Mouse (Mus musculus): ENCODE results near the gene Elfn2. TPM values are rescaled to one million over a fixed set of nuclear protein-coding genes. Genes with fewer than 3 reads are reported as not detected.
A peak's percentile ranks its signal among the peaks of the same experiment; 100 is the strongest.

Elfn2 gene
- polyA plus RNA-seq, 1 experiment, result 22.5 TPM

DNA sequence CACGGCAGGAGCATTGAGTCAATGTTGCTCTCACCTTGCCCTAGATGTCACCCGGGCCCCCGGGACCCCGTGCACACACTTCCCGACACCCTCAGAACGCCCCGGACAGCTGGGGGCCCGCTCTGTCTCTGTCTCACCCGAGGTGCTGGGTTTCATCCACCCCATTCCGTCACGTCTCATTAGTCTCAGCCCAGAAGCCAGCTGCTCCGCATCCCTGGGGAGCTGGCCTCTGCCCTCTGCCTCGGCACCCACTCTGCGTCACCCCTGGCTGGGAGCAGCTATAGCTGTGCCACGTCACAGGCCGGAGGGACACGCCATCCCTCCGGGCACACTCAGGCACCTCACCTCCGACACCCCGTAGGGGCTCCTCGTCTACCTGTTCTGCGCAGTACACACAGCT is 38.3 kb downstream of the Elfn2 start:
- TF ChIP-seq CTCF (IDR thresholded peaks at IDR 0.05; ENCODE audit: borderline replicate concordance, extremely low read depth, insufficient read depth, insufficient read length), result no peak
- TF ChIP-seq POLR2A (IDR thresholded peaks at IDR 0.05; ENCODE audit: borderline replicate concordance, extremely low read depth, insufficient read depth, insufficient read length, poor library complexity, severe bottlenecking), result no peak
- DNase-seq (ENCODE audit: low read depth), result no peak

DNA sequence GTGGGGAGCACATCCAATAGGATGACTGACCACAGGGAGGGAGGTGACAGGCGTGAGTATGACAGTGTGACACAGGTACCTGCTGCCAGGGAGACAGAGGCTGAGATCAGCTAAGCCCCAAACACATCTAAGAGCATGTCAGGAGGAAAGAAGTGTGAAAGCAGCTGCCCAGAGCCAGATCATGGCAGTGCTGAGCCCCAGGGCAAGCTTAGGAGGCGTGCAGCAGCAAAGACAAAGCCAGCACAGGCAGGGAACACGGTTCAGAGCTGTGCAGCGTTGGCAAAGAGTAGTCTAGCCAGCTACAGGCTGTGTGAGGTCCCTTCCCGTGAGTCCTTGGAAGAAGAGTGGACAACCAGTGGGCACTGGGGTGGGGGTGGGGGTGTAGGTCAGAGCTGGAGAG is 40.9 kb downstream of the Elfn2 start:
- DNase-seq (ENCODE audit: low read depth), result peak; percentile 60
- TF ChIP-seq POLR2A (IDR thresholded peaks at IDR 0.05; ENCODE audit: borderline replicate concordance, extremely low read depth, insufficient read depth, insufficient read length, poor library complexity, severe bottlenecking) (no peak), CTCF (IDR thresholded peaks at IDR 0.05; ENCODE audit: borderline replicate concordance, extremely low read depth, insufficient read depth, insufficient read length) (no peak)

DNA sequence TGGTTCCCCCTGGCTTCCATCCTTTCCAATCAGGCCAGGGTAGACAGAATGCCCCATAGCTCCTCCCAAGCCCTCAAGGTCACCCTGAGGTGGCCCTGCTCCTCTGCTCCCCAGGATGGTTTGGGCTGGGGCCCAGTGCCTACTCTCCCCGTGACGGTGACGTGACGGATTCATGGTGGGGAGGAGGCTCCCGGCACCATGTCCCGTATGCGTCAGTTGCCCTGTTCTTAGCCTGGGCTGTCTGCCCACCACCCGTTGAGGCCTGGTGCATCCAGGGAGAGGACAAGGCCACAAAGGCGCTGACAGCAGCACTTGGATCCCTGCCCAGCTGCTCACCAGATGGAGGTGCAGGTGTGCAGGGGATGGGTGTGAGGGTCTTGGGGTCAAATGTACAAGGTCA is 41.6 kb downstream of the Elfn2 start:
- peak; percentile 43 for DNase-seq (ENCODE audit: low read depth)
- TF ChIP-seq CTCF (IDR thresholded peaks at IDR 0.05; ENCODE audit: borderline replicate concordance, extremely low read depth, insufficient read depth, insufficient read length) (no peak), POLR2A (IDR thresholded peaks at IDR 0.05; ENCODE audit: borderline replicate concordance, extremely low read depth, insufficient read depth, insufficient read length, poor library complexity, severe bottlenecking) (no peak)

DNA sequence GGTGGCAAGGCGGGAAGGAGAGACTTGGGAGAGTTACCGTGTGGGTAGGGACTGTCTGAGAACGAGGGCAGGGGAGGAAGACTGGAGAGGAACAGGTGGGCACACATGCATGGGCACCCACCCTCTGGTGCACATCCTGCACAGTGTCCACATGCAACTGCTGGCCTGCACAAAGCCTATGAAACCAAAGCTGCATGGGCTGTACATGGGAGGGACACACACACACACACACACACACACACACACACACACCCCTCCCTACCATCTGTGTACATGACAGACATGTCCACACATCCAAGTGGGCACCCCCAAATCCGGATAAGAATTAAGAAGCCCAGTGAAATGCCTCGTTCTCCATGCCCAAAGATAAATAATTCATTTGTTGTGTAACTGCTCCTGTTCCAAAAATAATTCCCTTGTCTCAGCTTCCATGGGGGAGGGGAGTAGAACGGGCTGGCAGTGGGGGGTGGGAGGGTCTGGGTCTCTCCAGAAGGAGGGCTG is 43.6 kb downstream of the Elfn2 start:
- TF ChIP-seq POLR2A (IDR thresholded peaks at IDR 0.05; ENCODE audit: borderline replicate concordance, extremely low read depth, insufficient read depth, insufficient read length, poor library complexity, severe bottlenecking) (no peak), CTCF (IDR thresholded peaks at IDR 0.05; ENCODE audit: borderline replicate concordance, extremely low read depth, insufficient read depth, insufficient read length) (no peak)
- peak; percentile 63 for DNase-seq (ENCODE audit: low read depth)

DNA sequence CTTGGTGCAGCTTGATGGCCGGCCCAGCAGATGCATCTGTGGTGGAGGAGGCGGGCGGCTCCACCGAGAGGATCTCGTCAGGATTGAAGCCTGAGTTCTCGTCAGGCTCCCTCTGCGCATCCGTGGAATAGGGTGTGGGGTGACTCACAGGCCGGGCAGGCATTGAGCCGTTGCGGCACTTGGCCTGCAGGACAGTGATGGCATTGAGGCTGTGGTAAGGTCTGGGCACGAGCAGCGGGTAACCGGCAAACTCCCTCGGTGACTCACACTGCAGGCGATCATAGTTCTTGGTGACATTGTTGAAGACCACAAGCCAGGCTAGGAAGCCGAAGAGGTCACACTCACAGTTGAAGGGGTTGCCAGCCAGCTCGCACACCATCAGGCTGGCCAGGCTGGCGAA is 45.1 kb downstream of the Elfn2 start:
- DNase-seq (ENCODE audit: low read depth), result no peak
- TF ChIP-seq CTCF (IDR thresholded peaks at IDR 0.05; ENCODE audit: borderline replicate concordance, extremely low read depth, insufficient read depth, insufficient read length) (no peak), POLR2A (IDR thresholded peaks at IDR 0.05; ENCODE audit: borderline replicate concordance, extremely low read depth, insufficient read depth, insufficient read length, poor library complexity, severe bottlenecking) (no peak)

DNA sequence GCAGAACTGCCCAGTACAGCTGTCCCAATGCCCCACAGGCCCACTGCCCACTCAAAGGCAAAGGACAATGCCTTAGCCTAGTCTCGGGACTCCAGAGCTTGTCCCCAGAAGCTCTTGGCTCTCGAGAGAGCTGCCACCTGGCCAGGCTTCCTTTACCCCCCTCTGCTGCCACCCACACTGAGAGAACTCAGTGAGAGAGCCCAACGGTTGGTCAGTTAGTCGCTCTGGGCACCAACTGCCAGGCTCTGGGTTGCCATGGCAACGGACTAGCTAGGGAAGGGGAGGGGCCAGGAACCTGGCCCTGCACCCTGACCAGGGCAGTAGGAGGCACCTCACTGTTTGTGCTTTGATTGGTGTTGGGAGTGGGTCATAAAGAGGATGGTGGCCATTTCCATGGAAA is 48.2 kb downstream of the Elfn2 start:
- TF ChIP-seq POLR2A (IDR thresholded peaks at IDR 0.05; ENCODE audit: borderline replicate concordance, extremely low read depth, insufficient read depth, insufficient read length, poor library complexity, severe bottlenecking), result no peak
- TF ChIP-seq CTCF (IDR thresholded peaks at IDR 0.05; ENCODE audit: borderline replicate concordance, extremely low read depth, insufficient read depth, insufficient read length), result no peak
- DNase-seq (ENCODE audit: low read depth), result peak; percentile 64

DNA sequence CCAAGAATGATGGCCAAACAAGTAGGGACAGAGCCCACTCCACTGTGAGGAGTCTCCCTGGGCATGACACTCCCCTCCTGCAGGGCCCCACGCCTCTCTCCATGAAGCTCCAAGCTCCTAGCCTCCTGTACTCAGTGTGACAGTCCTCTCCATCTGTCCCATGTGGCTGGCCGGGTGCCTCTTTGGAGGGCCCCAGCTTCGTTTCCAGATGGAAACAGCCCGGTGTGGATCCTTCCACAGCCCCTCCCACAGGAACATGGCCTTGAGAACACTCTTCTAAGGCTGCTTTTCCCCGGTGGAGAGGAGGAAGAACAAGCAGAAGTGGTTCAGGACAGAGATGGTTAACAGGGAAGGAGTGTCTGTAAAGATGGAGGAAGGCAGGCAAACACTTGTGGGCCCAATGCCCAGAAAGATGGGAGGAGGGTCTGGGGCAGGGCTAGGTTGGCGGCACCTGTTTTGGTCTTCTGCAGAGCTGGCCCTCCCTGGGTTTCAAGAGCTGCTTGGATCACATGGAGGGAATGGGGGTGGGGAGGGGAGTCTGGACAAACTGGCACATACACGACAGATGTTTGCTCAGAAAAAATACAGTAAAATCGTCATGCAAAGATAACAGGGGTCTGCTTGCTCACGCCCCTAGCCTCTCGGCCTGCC is 49.2 kb downstream of the Elfn2 start:
- DNase-seq (ENCODE audit: low read depth), result peak; percentile 63
- TF ChIP-seq POLR2A (IDR thresholded peaks at IDR 0.05; ENCODE audit: borderline replicate concordance, extremely low read depth, insufficient read depth, insufficient read length, poor library complexity, severe bottlenecking) (no peak), CTCF (IDR thresholded peaks at IDR 0.05; ENCODE audit: borderline replicate concordance, extremely low read depth, insufficient read depth, insufficient read length) (no peak)

DNA sequence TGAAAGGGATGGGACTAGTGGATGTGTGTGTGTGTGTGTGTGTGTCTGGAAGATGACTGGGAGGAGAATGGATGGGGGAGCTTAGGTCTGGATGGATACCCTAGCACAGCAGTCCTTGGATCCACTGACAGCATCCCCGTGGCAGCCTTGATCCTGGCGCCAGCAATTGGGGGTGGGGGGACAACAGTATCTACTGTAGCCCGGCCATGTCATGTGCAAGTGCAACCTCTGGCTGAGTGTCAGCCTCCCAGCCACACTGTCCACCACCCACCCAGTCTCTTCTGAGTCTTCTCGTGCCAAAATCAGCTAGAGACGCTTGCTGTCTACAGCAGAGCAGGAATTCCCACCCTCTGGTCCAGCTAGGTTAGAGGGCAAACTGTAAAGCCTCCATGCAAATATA is 54.3 kb downstream of the Elfn2 start:
- TF ChIP-seq CTCF (IDR thresholded peaks at IDR 0.05; ENCODE audit: borderline replicate concordance, extremely low read depth, insufficient read depth, insufficient read length) (no peak), POLR2A (IDR thresholded peaks at IDR 0.05; ENCODE audit: borderline replicate concordance, extremely low read depth, insufficient read depth, insufficient read length, poor library complexity, severe bottlenecking) (no peak)
- no peak for DNase-seq (ENCODE audit: low read depth)

DNA sequence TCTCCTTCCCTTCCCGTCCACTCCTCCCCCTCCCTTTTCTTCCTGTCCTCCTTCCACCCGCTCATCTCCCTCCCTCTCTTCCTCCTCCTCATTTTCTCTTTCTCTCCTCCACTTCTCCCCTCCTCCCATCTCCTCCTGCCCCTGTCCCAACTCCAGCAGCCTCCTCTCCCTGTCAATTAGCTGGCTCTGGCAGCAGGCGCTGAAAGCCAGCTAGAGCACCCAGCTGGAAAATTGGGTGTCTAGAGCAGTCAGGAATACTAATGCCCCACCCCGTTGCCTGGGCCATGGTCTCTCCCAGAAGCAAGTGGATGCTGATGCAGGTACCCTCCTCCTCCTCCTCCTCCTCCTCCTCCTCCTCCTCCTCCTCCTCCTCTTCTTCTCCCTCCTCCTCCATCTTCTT is 67.4 kb downstream of the Elfn2 start:
- TF ChIP-seq POLR2A (IDR thresholded peaks at IDR 0.05; ENCODE audit: borderline replicate concordance, extremely low read depth, insufficient read depth, insufficient read length, poor library complexity, severe bottlenecking) (no peak), CTCF (IDR thresholded peaks at IDR 0.05; ENCODE audit: borderline replicate concordance, extremely low read depth, insufficient read depth, insufficient read length) (no peak)
- peak; percentile 81 for DNase-seq (ENCODE audit: low read depth)

DNA sequence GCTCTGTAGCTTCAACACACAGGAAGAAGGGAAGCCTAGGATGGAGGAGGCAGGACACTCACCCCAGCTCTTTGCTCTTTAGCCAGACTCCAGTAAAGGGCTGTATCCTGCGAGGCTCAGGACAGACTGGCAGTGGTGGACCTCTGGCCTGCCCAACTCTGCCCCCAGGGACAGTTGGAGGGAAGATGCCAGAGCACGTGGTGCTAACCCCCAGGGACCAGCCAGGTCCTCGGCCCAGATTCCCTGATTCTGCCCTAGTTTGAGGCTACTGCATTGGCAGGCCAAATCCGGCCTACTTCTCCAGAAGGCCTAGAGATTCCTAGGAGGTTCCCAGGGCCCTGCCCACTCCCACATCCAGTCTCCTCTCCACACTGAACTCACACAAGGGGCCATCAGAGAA is 70.8 kb downstream of the Elfn2 start:
- DNase-seq (ENCODE audit: low read depth), result no peak
- TF ChIP-seq CTCF (IDR thresholded peaks at IDR 0.05; ENCODE audit: borderline replicate concordance, extremely low read depth, insufficient read depth, insufficient read length), result no peak
- no peak for TF ChIP-seq POLR2A (IDR thresholded peaks at IDR 0.05; ENCODE audit: borderline replicate concordance, extremely low read depth, insufficient read depth, insufficient read length, poor library complexity, severe bottlenecking)

DNA sequence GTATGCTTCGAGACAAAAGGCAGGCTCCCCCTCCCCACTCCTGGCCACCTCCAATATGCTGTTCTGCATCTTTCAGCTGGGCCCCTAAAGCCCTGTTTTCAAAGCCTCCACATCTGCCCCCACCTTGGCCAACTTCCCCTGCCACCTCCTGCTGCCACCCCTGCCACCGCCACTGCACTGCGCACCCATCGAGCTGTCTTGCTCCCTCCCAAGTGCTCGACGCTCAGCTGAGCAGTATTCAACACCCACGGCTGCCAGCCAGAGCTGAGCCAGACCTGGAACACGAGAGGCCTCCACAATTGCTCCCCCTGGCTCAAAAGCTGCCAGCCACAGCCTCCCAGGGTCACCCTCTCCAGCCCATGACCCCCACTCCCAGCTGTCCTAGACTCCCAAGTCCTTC is 74.0 kb downstream of the Elfn2 start:
- no peak for DNase-seq (ENCODE audit: low read depth)

DNA sequence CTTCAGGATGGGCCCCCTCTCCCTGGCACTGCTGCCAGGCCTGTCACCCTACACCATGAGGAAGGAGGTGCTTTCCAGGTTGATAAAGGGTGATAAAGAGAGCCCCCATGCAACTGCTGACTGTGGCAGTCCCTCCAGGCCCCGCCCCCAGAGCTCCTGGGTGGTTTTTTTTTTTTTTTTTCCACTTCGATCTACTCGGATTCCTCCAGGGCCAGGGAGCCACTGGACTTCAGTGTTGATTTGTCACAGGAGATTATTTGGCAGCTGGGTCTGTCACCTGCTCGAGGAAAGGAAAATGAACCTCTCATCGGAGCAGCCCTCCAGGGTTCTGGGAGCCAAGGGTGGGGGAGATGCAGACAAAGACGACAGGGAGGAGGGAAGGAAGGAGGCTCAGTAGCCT is 74.9 kb downstream of the Elfn2 start:
- DNase-seq (ENCODE audit: low read depth), result peak; percentile 39
- TF ChIP-seq POLR2A (IDR thresholded peaks at IDR 0.05; ENCODE audit: borderline replicate concordance, extremely low read depth, insufficient read depth, insufficient read length, poor library complexity, severe bottlenecking) (no peak), CTCF (IDR thresholded peaks at IDR 0.05; ENCODE audit: borderline replicate concordance, extremely low read depth, insufficient read depth, insufficient read length) (no peak)

More for the DNA sequence above, 74.0 kb downstream of the Elfn2 start:
- TF ChIP-seq CTCF (IDR thresholded peaks at IDR 0.05; ENCODE audit: borderline replicate concordance, extremely low read depth, insufficient read depth, insufficient read length), result no peak
- TF ChIP-seq POLR2A (IDR thresholded peaks at IDR 0.05; ENCODE audit: borderline replicate concordance, extremely low read depth, insufficient read depth, insufficient read length, poor library complexity, severe bottlenecking), result no peak

All from brain, embryonic 14.5 days (tissue).